Mouse (Mus musculus): ENCODE results near the gene Ubxn4.

- no peak for TF ChIP-seq EP300 (IDR thresholded peaks at IDR 0.05; ENCODE audit: low read depth)
- TF ChIP-seq CTCF (IDR thresholded peaks at IDR 0.05; ENCODE audit: low read depth), result no peak
Observed at GRCm38 (mm10) chr1:128314665-128315064, 70.9 kb downstream of the Ubxn4 start.
